Mouse (Mus musculus) forebrain, embryonic 11.5 days (tissue): ENCODE data around the gene Olfr168. TPM values are rescaled to one million over a fixed set of nuclear protein-coding genes. Genes with fewer than 3 reads are reported as not detected.
"Not testable (repeated sequence)": the region's sequence is repeated elsewhere in the genome, so short reads cannot be mapped to it uniquely, and the experiment has no call there.

ENCODE experiments used
- ATAC-seq: fragments of 200-750 bp; cut with Nextera tagmentation; replicated peaks from 2 replicates; pipeline ENCODE4 v1.8.0; 2017; ENCODE audit warnings: moderate TSS enrichment; ENCODE audit not compliant: low FRiP score
- DNase-seq: peaks from one replicate; pipeline ENCODE4 v3.0.0-alpha.2; 2017; ENCODE audit warnings: low spot score
- H3K27ac ChIP-seq: fragments of 300-500 bp; sonication (generic); 2 replicates; pipeline ENCODE4 v1.5.1; 2014; ENCODE audit warnings: low read depth, low read length
- H3K27me3 ChIP-seq: fragments of 300-500 bp; sonication (generic); 2 replicates; pipeline ENCODE4 v1.6.1; 2014; ENCODE audit warnings: mild to moderate bottlenecking, low read length, mixed read lengths; ENCODE audit not compliant: control insufficient read depth, insufficient read depth
- H3K36me3 ChIP-seq: fragments of 300-500 bp; sonication (generic); 2 replicates; pipeline ENCODE4 v1.6.1; 2014; ENCODE audit warnings: mild to moderate bottlenecking, low read length, moderate library complexity, mixed read lengths; ENCODE audit not compliant: control insufficient read depth, insufficient read depth
- H3K4me1 ChIP-seq: fragments of 300-500 bp; sonication (generic); replicated peaks from 2 replicates; pipeline ENCODE4 v1.6.1; 2014; ENCODE audit warnings: low read length, mixed read lengths; ENCODE audit not compliant: control insufficient read depth, insufficient read depth
- H3K4me2 ChIP-seq: fragments of 300-500 bp; sonication (generic); 2 replicates; pipeline ENCODE4 v1.6.1; 2014; ENCODE audit warnings: low read depth, mild to moderate bottlenecking, low read length, moderate library complexity, mixed read lengths; ENCODE audit not compliant: severe bottlenecking
- H3K4me3 ChIP-seq: fragments of 300-500 bp; sonication (generic); 2 replicates; pipeline ENCODE4 v1.5.1; 2014; ENCODE audit warnings: low read depth, low read length
- H3K9ac ChIP-seq: fragments of 300-500 bp; sonication (generic); 2 replicates; pipeline ENCODE4 v1.6.1; 2014; ENCODE audit warnings: low read length
- H3K9me3 ChIP-seq: fragments of 300-500 bp; sonication (generic); 2 replicates; pipeline ENCODE4 v1.6.1; 2016; ENCODE audit warnings: low read length, mixed read lengths; ENCODE audit not compliant: control insufficient read depth
- WGBS: fragments of 180-500 bp; shearing (Covaris S2); extraction: QIAGEN DNeasy Blood & Tissue Kit; methylation state at CpG from one replicate; pipeline ENCODE4 v1.1.7; 2014; 5-methylcytosine and 5-hydroxymethylcytosine counted together
- polyA plus RNA-seq: library from polyadenylated mRNA; unstranded; fragments of >200 nt; fragmentation: Nextera tagmentation; extraction: Ambion mirVana; gene quantifications from 2 replicates; pipeline ENCODE4 v1.2.1, GENCODE M21; 2014

Olfr168 gene
- polyA plus RNA-seq, result not detected in 2 replicates

DNA sequence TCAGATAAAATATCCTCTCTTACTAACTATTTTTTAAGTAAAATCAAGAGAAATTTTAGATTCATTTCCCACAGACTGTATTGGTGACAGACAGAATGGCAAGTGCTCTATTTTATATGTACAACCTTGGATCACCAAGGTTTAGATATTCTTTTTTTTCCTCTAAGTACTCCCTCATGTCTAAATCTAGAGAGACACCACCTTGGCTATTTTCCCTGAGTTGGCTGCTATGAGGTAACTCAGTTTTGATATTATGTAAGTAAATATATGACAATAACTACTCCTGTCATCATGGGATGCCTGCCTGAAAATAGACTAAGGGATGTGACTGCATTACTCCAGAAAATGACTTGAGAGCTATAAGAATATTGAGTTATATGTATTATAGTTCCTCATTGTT, at the start of gene Olfr168:
Gene Olfr168, minus strand, starts transcription at position 101 of the 400 bp plus-strand sequence.
- Histone ChIP-seq H3K4me3 (no peak within 1 kb of the TSS), H3K36me3 (no peaks in the 10 kb centered on the region), H3K4me2 (no peak within 1 kb of the TSS), H3K9ac (no peak within 1 kb of the TSS), H3K4me1 (no peaks in the 10 kb centered on the region), H3K9me3 (no peaks in the 10 kb centered on the region), H3K27me3 (no peaks in the 10 kb centered on the region), H3K27ac (no peak within 1 kb of the TSS)
- DNase-seq (no peak), ATAC-seq (no peak)

DNA sequence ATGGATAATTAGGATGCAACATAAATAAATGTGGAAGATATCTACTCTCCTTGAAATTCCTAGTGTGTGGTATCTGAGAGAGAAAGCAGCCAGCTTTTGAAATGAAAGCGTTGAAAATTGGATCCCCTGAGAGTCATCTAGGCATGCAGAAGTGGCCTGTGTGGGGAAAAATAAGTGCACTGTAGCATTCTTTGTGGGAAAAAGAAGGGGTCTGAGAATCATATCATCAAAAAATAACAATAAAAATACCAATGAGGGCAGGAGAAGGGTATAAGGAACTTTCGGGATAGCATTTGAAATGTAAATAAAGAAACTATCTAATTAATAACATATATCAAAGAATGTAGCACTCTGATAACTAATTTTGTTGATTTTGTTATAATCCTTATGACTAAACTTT, 36.4 kb upstream of the Olfr168 start, which contains the start of gene Olfr169:
Gene Olfr169, minus strand, starts transcription at position 101 of the 400 bp plus-strand sequence.
- H3K9me3 ChIP-seq, ATAC-seq, H3K9ac ChIP-seq, DNase-seq, H3K36me3 ChIP-seq, H3K27me3 ChIP-seq, H3K27ac ChIP-seq, H3K4me3 ChIP-seq, H3K4me1 ChIP-seq, H3K4me2 ChIP-seq: not testable (repeated sequence)
- 92% methylated on average over 2 of the region's 2 CpGs for WGBS

DNA sequence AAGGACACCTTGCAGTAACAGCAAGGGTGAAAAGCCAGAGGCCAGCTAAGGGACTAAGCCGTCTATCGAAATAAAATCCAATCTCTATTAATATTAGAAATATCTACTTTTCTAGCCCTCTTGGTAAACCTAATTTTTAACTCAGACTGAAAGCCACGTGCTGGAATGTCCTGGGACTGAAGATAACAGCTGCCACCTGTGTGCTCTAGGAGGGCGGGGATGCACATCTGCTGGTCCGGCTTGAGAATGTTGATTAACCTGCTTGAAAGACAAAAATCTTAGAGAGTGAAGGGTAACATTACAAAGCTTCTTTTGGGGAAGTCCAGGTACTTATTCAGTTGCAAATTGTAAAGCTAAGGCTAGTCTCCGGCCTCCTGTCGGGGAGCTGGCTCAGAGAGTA, 18.1 kb upstream of the Olfr168 start:
- 89% methylated on average over 7 of the region's 7 CpGs for WGBS
- H3K4me2 ChIP-seq, H3K9ac ChIP-seq, H3K36me3 ChIP-seq, H3K4me3 ChIP-seq, H3K27ac ChIP-seq, H3K4me1 ChIP-seq, H3K9me3 ChIP-seq, ATAC-seq, DNase-seq, H3K27me3 ChIP-seq: not testable (repeated sequence)

DNA sequence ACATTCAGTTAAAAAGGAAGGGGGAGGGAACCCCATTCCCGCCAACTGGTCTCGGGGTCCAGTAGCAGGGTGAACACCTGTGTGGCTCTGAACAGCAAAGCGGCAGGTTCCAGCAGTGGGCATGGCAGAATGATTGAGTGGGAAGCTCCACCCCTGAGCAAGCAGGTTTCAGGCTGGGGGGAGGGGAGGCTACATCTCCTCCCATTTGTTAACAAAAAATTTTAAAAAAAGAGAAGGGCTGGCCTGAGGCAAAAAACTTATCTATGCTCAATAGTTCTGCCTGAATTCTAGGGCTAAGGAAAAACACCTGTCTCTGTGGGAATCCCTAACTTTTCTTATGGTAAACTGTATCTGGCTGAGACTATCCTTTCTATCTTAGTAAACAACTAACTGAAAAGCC, 16.9 kb upstream of the Olfr168 start:
- not testable (repeated sequence) for H3K9ac ChIP-seq, H3K4me3 ChIP-seq, H3K36me3 ChIP-seq, DNase-seq, H3K27me3 ChIP-seq, ATAC-seq, H3K27ac ChIP-seq, H3K9me3 ChIP-seq, H3K4me2 ChIP-seq, H3K4me1 ChIP-seq
- 90% methylated on average over 3 of the region's 3 CpGs for WGBS

DNA sequence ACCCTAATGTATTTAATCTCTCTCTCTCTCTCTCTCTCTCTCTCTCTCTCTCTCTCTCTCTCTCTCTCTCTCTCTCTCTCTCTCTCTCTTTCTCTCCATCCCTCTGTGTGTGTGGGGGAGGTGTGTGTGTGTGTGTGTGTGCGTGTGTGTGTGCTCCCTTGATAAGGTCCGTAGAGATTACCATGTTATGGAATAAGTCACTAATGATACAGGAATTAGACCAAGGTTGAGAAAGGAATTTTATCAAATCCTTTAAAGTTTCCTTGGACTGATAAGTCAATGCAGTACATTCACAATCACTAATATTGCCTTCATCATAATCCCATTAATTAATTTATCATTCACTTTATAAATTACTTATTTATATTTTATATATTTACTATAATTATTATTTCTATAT, 13.2 kb downstream of the Olfr168 start, which contains the start of gene Olfr167:
Gene Olfr167, minus strand, starts transcription at position 101 of the 400 bp plus-strand sequence.
- Histone ChIP-seq H3K27me3 (no peaks in the 10 kb centered on the region), H3K4me2 (no peak within 1 kb of the TSS), H3K9me3 (no peaks in the 10 kb centered on the region), H3K9ac (no peak within 1 kb of the TSS), H3K4me3 (no peak within 1 kb of the TSS), H3K36me3 (no peaks in the 10 kb centered on the region), H3K27ac (no peak within 1 kb of the TSS), H3K4me1 (no peaks in the 10 kb centered on the region)
- 96% methylated on average over 2 of the region's 2 CpGs for WGBS
- ATAC-seq, result no peak
- no peak for DNase-seq

DNA sequence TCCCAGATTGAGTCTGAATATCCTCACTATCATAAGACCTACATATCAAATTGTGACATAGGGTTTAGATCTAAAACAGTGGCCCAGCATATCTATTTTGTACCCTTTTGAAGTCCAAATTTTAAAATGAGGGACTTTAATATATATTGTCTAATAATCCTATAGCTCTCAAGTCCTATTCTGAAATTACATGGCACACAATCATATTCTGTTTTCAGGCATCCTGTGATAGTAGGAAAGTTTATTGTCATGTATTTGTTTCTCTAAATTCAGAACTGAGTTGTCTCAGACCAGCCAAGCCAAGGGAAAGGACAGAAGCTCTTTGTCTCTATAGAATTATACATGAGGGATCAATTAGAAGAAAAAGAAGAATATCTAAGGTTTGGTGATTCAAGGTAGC, 52.0 kb downstream of the Olfr168 start, which contains the start of gene Olfr166:
Gene Olfr166, plus strand, starts transcription at position 301 of the 400 bp plus-strand sequence.
- Histone ChIP-seq H3K27me3 (no peaks in the 10 kb centered on the region), H3K4me3 (no peak within 1 kb of the TSS), H3K36me3 (no peaks in the 10 kb centered on the region), H3K27ac (no peak within 1 kb of the TSS), H3K4me1 (no peaks in the 10 kb centered on the region), H3K4me2 (no peak within 1 kb of the TSS), H3K9ac (no peak within 1 kb of the TSS), H3K9me3 (no peaks in the 10 kb centered on the region)
- no peak for DNase-seq
- ATAC-seq, result no peak

Other genes starting within 250 kb of the Olfr168 start
- gene Olfr164, start 221.5 kb downstream of the Olfr168 start, polyA plus RNA-seq, result not detected in 2 replicates
- not detected in 2 replicates for gene Olfr165, start 112.4 kb downstream of the Olfr168 start, polyA plus RNA-seq
- gene Olfr166, start 51.9 kb downstream of the Olfr168 start, polyA plus RNA-seq, result not detected in 2 replicates
- gene Olfr167, start 13.3 kb downstream of the Olfr168 start, polyA plus RNA-seq, result not detected in 2 replicates
- not detected in 2 replicates for gene Olfr169, start 36.3 kb upstream of the Olfr168 start, polyA plus RNA-seq
- gene Olfr170, start 76.3 kb upstream of the Olfr168 start, polyA plus RNA-seq, result not detected in 2 replicates
- gene Olfr171, start 94.4 kb upstream of the Olfr168 start, polyA plus RNA-seq, result not detected in 2 replicates
- gene Lamp3, start 170.8 kb upstream of the Olfr168 start, polyA plus RNA-seq, result not detected in 2 replicates
- 49.3 and 53.6 TPM in 2 replicates for gene B3gnt5, start 224.7 kb upstream of the Olfr168 start, polyA plus RNA-seq